Mouse (Mus musculus): ENCODE data around the gene Ccdc170. TPM values are rescaled to one million over a fixed set of nuclear protein-coding genes. Genes with fewer than 3 reads are reported as not detected.

Ccdc170 gene
- polyA plus RNA-seq, 1 experiment: not detected

DNA sequence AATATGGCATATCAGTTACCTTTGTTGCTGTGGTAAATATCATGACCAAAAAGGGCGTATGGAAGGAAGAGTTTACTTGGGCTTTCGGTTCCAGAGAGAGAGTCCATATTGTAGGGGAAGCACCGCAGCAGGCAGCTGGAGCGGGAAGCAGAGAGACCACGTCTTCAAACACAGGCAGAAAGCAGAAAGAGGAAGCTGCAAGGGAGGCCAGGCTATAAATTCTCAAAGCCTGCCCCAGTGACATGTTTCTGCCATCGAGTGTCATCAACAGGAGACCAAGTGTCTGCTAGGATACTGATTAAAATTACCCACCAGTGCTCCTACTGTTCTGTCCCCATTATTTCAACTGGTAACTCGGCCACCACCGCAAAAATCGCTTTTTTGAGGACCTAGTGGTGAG lies 2.7 kb downstream of the Ccdc170 start:
- H3K36me3 ChIP-seq (ENCODE audit: control insufficient read depth, insufficient read depth, low read length): no peaks in the 10 kb centered on the region
- no peaks in the 10 kb centered on the region for H3K4me1 ChIP-seq (ENCODE audit: control insufficient read depth, insufficient read depth, insufficient read length, low read length)
- 76% methylated on average over 9 of the region's 9 CpGs for WGBS
- no peak overlapping the region for H3K27ac ChIP-seq (ENCODE audit: insufficient read depth, low read depth, low read length)
- TF ChIP-seq CTCF (IDR thresholded peaks at IDR 0.05; ENCODE audit: extremely low read depth, insufficient read length, insufficient replicate concordance, low read depth, low read length): no peak
- no peak for TF ChIP-seq POLR2A (IDR thresholded peaks at IDR 0.05; ENCODE audit: low read depth, low read length)
- H3K27me3 ChIP-seq (ENCODE audit: control insufficient read depth, insufficient read depth, low read length): no peaks in the 10 kb centered on the region
- H3K4me3 ChIP-seq (ENCODE audit: low read depth, low read length): no peak overlapping the region

DNA sequence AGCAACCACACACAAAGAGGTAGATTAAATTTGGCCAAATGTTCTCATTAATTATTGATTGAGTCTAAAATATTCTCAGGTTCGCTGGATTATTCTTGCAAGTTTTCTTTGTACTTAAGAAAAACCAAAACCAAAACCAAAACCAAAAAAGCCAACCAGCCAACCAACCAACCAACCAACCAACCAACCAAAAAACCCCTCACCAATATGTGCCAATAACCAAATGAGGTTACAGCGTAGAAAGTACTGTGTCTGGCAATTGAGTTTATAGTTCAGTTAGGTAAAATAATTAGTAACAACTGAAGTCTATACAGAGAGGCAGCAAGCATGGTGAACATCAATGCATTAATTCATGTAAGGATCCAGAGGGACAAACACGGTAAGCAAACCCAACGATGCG lies 7.6 kb downstream of the Ccdc170 start:
- TF ChIP-seq CTCF (IDR thresholded peaks at IDR 0.05; ENCODE audit: extremely low read depth, insufficient read length, insufficient replicate concordance, low read depth, low read length) (no peak), POLR2A (IDR thresholded peaks at IDR 0.05; ENCODE audit: low read depth, low read length) (no peak)
- no peak overlapping the region for H3K27ac ChIP-seq (ENCODE audit: insufficient read depth, low read depth, low read length)
- H3K4me1 ChIP-seq (ENCODE audit: control insufficient read depth, insufficient read depth, insufficient read length, low read length): no peaks in the 10 kb centered on the region; the same call in 1 of the 2 replicates
- H3K27me3 ChIP-seq (ENCODE audit: control insufficient read depth, insufficient read depth, low read length): no peaks in the 10 kb centered on the region
- no peak overlapping the region for H3K4me3 ChIP-seq (ENCODE audit: low read depth, low read length)
- 81% methylated on average over 5 of the region's 5 CpGs for WGBS
- no peaks in the 10 kb centered on the region for H3K36me3 ChIP-seq (ENCODE audit: control insufficient read depth, insufficient read depth, low read length)

DNA sequence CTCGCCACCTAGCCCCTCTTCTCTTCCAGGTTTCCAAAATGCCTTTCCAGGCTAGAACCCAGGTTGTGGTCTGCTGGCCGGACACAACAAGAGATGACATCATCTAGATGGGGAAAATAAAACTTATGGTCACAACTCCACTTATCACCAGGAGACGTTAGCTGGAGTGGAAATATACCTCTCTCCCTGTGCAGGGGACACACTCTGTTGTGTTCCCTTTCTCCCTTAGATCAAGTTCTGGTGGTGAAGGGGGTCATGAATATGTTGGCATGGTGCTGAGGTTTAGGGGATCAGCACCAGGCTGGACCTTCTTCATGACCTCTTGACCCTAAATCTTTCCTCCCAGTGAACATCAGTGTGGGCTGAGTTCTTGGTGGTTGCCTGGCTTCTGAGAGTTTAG lies 9.0 kb downstream of the Ccdc170 start:
- Histone ChIP-seq H3K4me1 (ENCODE audit: control insufficient read depth, insufficient read depth, insufficient read length, low read length) (no peaks in the 10 kb centered on the region; the same call in 1 of the 2 replicates), H3K27ac (ENCODE audit: insufficient read depth, low read depth, low read length) (no peak overlapping the region), H3K4me3 (ENCODE audit: low read depth, low read length) (no peak overlapping the region), H3K36me3 (ENCODE audit: control insufficient read depth, insufficient read depth, low read length) (no peaks in the 10 kb centered on the region), H3K27me3 (ENCODE audit: control insufficient read depth, insufficient read depth, low read length) (no peaks in the 10 kb centered on the region)
- 24% methylated on average over 3 of the region's 3 CpGs for WGBS
- TF ChIP-seq CTCF (IDR thresholded peaks at IDR 0.05; ENCODE audit: extremely low read depth, insufficient read length, insufficient replicate concordance, low read depth, low read length) (no peak), POLR2A (IDR thresholded peaks at IDR 0.05; ENCODE audit: low read depth, low read length) (no peak)

DNA sequence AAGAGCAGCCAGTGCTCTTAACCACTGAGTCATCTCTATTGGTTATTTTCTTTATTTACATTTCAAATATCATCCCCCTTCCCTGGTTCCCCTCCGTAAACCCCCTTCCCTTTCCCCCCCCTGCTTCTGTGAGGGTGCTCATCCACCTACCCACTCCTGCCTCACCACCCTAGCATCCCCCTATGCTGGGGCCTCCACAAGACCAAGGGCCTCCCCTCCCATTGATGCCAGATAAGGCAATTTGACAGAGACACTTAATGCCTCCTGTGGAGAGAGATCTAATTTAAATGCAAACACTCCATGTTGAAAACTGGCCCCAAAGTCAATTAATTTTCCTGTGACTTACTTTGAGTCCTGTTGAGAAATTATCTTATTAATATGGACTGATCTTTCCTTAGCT lies 9.7 kb downstream of the Ccdc170 start:
- 88% methylated on average over 1 of the region's 1 CpGs for WGBS
- Histone ChIP-seq H3K4me3 (ENCODE audit: low read depth, low read length) (no peak overlapping the region), H3K36me3 (ENCODE audit: control insufficient read depth, insufficient read depth, low read length) (no peaks in the 10 kb centered on the region), H3K27ac (ENCODE audit: insufficient read depth, low read depth, low read length) (no peak overlapping the region), H3K27me3 (ENCODE audit: control insufficient read depth, insufficient read depth, low read length) (no peaks in the 10 kb centered on the region), H3K4me1 (ENCODE audit: control insufficient read depth, insufficient read depth, insufficient read length, low read length) (no peaks in the 10 kb centered on the region; the same call in 1 of the 2 replicates)
- TF ChIP-seq CTCF (IDR thresholded peaks at IDR 0.05; ENCODE audit: extremely low read depth, insufficient read length, insufficient replicate concordance, low read depth, low read length): no peak
- no peak for TF ChIP-seq POLR2A (IDR thresholded peaks at IDR 0.05; ENCODE audit: low read depth, low read length)

DNA sequence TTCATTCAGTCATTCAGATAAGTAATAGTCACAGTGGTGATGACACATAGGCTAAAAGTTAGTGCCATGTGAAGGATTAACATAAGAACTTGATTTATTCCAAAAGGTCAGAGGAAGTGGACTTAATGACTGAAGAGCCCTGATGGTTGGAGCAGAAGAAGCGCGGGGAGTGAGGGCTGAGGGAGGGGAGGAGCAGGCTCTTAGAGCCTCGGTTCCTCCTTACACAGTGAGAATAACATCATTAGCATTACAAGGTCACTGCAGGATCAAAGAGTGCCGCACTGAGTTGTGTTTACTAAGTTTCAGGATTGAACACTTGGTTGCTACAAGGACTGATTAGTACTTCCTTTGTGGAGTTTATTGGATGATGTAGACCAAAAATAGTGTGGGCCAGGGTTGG lies 10.6 kb downstream of the Ccdc170 start:
- Histone ChIP-seq H3K36me3 (ENCODE audit: control insufficient read depth, insufficient read depth, low read length) (no peaks in the 10 kb centered on the region), H3K4me3 (ENCODE audit: low read depth, low read length) (no peak overlapping the region), H3K4me1 (ENCODE audit: control insufficient read depth, insufficient read depth, insufficient read length, low read length) (no peaks in the 10 kb centered on the region; the same call in 1 of the 2 replicates), H3K27me3 (ENCODE audit: control insufficient read depth, insufficient read depth, low read length) (no peaks in the 10 kb centered on the region), H3K27ac (ENCODE audit: insufficient read depth, low read depth, low read length) (no peak overlapping the region)
- TF ChIP-seq POLR2A (IDR thresholded peaks at IDR 0.05; ENCODE audit: low read depth, low read length) (no peak), CTCF (IDR thresholded peaks at IDR 0.05; ENCODE audit: extremely low read depth, insufficient read length, insufficient replicate concordance, low read depth, low read length) (no peak)
- 25% methylated on average over 4 of the region's 4 CpGs for WGBS

DNA sequence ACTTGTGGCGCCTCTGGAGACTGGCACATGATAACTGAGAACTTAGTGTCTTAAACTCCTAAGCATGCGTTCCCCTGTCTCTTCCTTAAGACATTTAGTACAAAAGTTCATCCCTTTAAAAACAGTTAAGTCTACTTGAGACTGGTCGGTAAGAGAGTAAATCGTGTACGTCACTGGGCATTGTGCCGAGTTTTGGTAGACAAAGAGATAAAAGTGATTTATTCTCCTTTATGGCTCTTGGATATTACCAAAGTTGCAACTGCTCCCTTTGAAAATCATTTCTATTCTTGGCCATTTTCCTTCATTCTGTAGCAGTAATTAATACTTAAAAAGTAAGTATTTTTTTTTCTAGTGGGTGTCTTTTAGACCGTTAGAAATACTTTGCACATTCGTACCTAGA lies 20.9 kb downstream of the Ccdc170 start:
- Histone ChIP-seq H3K4me3 (ENCODE audit: low read depth, low read length) (no peak overlapping the region), H3K4me1 (ENCODE audit: control insufficient read depth, insufficient read depth, insufficient read length, low read length) (0 out of 2 replicates have a peak, but pooled peaks cover 2% of the 10 kb centered on the region), H3K36me3 (ENCODE audit: control insufficient read depth, insufficient read depth, low read length) (no peaks in the 10 kb centered on the region), H3K27me3 (ENCODE audit: control insufficient read depth, insufficient read depth, low read length) (no peaks in the 10 kb centered on the region), H3K27ac (ENCODE audit: insufficient read depth, low read depth, low read length) (no peak overlapping the region)
- 50% methylated on average over 8 of the region's 8 CpGs for WGBS
- TF ChIP-seq CTCF (IDR thresholded peaks at IDR 0.05; ENCODE audit: extremely low read depth, insufficient read length, insufficient replicate concordance, low read depth, low read length) (no peak), POLR2A (IDR thresholded peaks at IDR 0.05; ENCODE audit: low read depth, low read length) (no peak)

DNA sequence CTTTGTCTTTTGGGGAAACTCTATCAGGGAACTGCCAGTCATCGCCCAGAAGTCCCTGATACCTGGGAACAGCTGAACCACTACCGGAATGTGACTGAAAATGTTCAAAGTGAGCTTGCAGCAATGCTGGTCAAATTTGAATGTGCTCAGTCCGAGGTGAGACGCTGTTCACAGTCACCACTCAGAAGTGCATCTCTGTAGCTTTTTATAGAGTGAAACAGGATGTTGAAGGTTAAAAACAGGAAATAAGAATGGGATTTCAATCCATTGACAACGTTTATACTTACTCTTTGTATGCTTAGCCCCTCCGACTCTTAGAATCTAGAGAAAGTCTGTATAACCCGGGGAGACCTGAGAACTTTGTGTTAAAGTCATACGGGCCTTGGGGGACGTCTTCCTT lies 30.4 kb downstream of the Ccdc170 start:
- H3K4me1 ChIP-seq (ENCODE audit: control insufficient read depth, insufficient read depth, insufficient read length, low read length): peaks cover 2% of the 10 kb centered on the region; the same call in 1 of the 2 replicates
- H3K36me3 ChIP-seq (ENCODE audit: control insufficient read depth, insufficient read depth, low read length): no peaks in the 10 kb centered on the region
- no peak for TF ChIP-seq CTCF (IDR thresholded peaks at IDR 0.05; ENCODE audit: extremely low read depth, insufficient read length, insufficient replicate concordance, low read depth, low read length)
- TF ChIP-seq POLR2A (IDR thresholded peaks at IDR 0.05; ENCODE audit: low read depth, low read length): no peak
- no peaks in the 10 kb centered on the region for H3K27me3 ChIP-seq (ENCODE audit: control insufficient read depth, insufficient read depth, low read length)
- WGBS: 75% methylated on average over 9 of the region's 9 CpGs
- H3K4me3 ChIP-seq (ENCODE audit: low read depth, low read length): no peak overlapping the region
- H3K27ac ChIP-seq (ENCODE audit: insufficient read depth, low read depth, low read length): no peak overlapping the region

Data from small intestine, adult 2 months (tissue).